Mouse (Mus musculus) spleen, adult 10 weeks (tissue): ENCODE data around the gene Washc3. TPM values are rescaled to one million over a fixed set of nuclear protein-coding genes. Genes with fewer than 3 reads are reported as not detected.

Experiments used
- polyA plus RNA-seq: library from polyadenylated mRNA; stranded (reverse); fragments of 350-450 nt; fragmentation: Illumina TruSeq; extraction: RNeasy Lipid Tissue Mini Kit (QIAGEN cat#74804); gene quantifications from one replicate; pipeline ENCODE4 v1.2.3, GENCODE M21; 2015; ENCODE audit warnings: low replicate concordance; ENCODE audit not compliant: insufficient read depth

Gene Washc3
- polyA plus RNA-seq: 54.9 TPM

DNA sequence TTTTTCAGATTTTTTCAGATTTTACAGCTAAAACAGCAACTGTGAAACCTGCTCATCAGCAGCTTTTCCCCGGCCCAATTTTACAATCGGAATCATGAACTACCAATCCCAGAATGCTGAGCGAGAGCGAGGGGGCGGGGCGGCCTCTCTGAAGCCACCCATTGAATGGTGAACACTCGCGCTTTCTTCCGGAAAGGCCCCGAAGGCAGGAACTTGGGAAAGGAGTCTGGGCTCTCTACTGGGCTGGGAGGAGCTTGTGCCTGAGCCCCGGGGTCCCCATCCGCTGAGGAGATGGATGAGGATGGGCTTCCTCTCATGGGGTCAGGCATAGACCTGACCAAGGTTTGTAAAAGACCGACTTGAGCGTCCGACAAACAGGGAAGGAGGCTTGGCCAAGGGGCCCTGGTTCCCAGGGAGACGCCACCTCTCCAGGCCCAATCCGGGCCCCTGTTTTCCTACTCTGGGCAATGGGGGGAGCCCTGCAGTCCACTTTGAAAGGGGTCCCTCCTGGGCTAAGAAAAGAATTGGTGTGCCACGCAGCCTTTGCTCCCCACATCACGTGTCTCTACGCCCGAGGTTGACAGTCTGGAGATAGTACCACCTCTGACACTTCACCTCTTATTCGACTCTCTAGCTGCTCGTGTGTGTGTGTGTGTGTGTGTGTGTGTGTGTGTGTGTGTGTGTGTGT lies at the start of gene Washc3:
Gene Washc3 (plus strand): TSS at position 143 of the 688 bp plus-strand sequence.

Other genes with a start within 250 kb of the Washc3 start
- not detected for gene Pmch, start 110.0 kb upstream of the Washc3 start, polyA plus RNA-seq
- gene Parpbp, start 54.2 kb upstream of the Washc3 start, polyA plus RNA-seq: 4.3 TPM
- gene Nup37, start 54.1 kb upstream of the Washc3 start, polyA plus RNA-seq: 24.5 TPM
- 22.5 TPM for gene Dram1, start 178.0 kb downstream of the Washc3 start, polyA plus RNA-seq
- gene Gnptab, start 178.0 kb downstream of the Washc3 start, polyA plus RNA-seq: 48.4 TPM